Mouse (Mus musculus): Measurements from ENCODE around the gene Tyrp1. TPM values are rescaled to one million over a fixed set of nuclear protein-coding genes. Genes with fewer than 3 reads are reported as not detected.

Tyrp1 gene
- not detected in 2 replicates for polyA plus RNA-seq (2014; fragmentation: Nextera tagmentation; extraction: Ambion mirVana)

- Histone ChIP-seq H3K9me3 (ENCODE audit: control insufficient read depth, low read length) (no peaks in the 10 kb centered on the region), H3K27me3 (ENCODE audit: control insufficient read depth, insufficient read depth, low read length) (no peaks in the 10 kb centered on the region), H3K9ac (ENCODE audit: low read length) (no peak within 1 kb of the TSS), H3K4me1 (ENCODE audit: control insufficient read depth in 2 of 2, insufficient read depth in 2 of 2, low read length in 2 of 2) (no peaks in the 10 kb centered on the region), H3K27ac (replicated peaks in 1 of 2; ENCODE audit: control insufficient read depth in 1 of 2, insufficient read depth in 1 of 2, low read depth in 2 of 2, low read length in 2 of 2) (no peak within 1 kb of the TSS), H3K36me3 (ENCODE audit: control insufficient read depth, insufficient read depth, low read length) (no peaks in the 10 kb centered on the region), H3K4me2 (ENCODE audit: low read length) (no peak within 1 kb of the TSS), H3K4me3 (ENCODE audit: control insufficient read depth in 1 of 2, insufficient read depth in 1 of 2, low read depth in 1 of 2, low read length in 2 of 2) (no peak within 1 kb of the TSS)
- ATAC-seq (ENCODE audit: insufficient number of reproducible peaks, insufficient read depth, low FRiP score, low read depth), result no peak
- 45% methylated on average over 3 of the region's 3 CpGs for WGBS
Measured at GRCm38 (mm10) chr4:80834050-80834449, at the start of gene Tyrp1. Gene Tyrp1 (plus strand): TSS chr4:80834123.

GRCm38 (mm10) chr4:80788339-80788738, 45.6 kb upstream of the Tyrp1 start:
- ATAC-seq (ENCODE audit: insufficient number of reproducible peaks, insufficient read depth, low FRiP score, low read depth), result no peak
- Histone ChIP-seq H3K27ac (replicated peaks in 1 of 2; ENCODE audit: control insufficient read depth in 1 of 2, insufficient read depth in 1 of 2, low read depth in 2 of 2, low read length in 2 of 2) (no peak overlapping the region), H3K27me3 (ENCODE audit: control insufficient read depth, insufficient read depth, low read length) (no peaks in the 10 kb centered on the region), H3K9ac (ENCODE audit: low read length) (no peak overlapping the region), H3K9me3 (ENCODE audit: control insufficient read depth, low read length) (no peaks in the 10 kb centered on the region), H3K4me3 (ENCODE audit: control insufficient read depth in 1 of 2, insufficient read depth in 1 of 2, low read depth in 1 of 2, low read length in 2 of 2) (no peak overlapping the region), H3K4me1 (ENCODE audit: control insufficient read depth in 2 of 2, insufficient read depth in 2 of 2, low read length in 2 of 2) (no peaks in the 10 kb centered on the region), H3K4me2 (ENCODE audit: low read length) (no peak overlapping the region), H3K36me3 (ENCODE audit: control insufficient read depth, insufficient read depth, low read length) (no peaks in the 10 kb centered on the region)
- WGBS, result 81% methylated on average over 1 of the region's 1 CpGs

GRCm38 (mm10) chr4:80819511-80819910, 14.4 kb upstream of the Tyrp1 start:
- no peak overlapping the region for H3K9ac ChIP-seq (ENCODE audit: low read length)
- H3K36me3 ChIP-seq (ENCODE audit: control insufficient read depth, insufficient read depth, low read length), result no peaks in the 10 kb centered on the region
- H3K9me3 ChIP-seq (ENCODE audit: control insufficient read depth, low read length), result no peaks in the 10 kb centered on the region
- no peak overlapping the region for H3K4me3 ChIP-seq (ENCODE audit: control insufficient read depth in 1 of 2, insufficient read depth in 1 of 2, low read depth in 1 of 2, low read length in 2 of 2)
- H3K4me1 ChIP-seq (ENCODE audit: control insufficient read depth in 2 of 2, insufficient read depth in 2 of 2, low read length in 2 of 2), result no peaks in the 10 kb centered on the region
- no peak overlapping the region for H3K27ac ChIP-seq (replicated peaks in 1 of 2; ENCODE audit: control insufficient read depth in 1 of 2, insufficient read depth in 1 of 2, low read depth in 2 of 2, low read length in 2 of 2)
- H3K4me2 ChIP-seq (ENCODE audit: low read length), result no peak overlapping the region
- no peaks in the 10 kb centered on the region for H3K27me3 ChIP-seq (ENCODE audit: control insufficient read depth, insufficient read depth, low read length)
- no peak for ATAC-seq (ENCODE audit: insufficient number of reproducible peaks, insufficient read depth, low FRiP score, low read depth)

GRCm38 (mm10) chr4:80821945-80822344, 12.0 kb upstream of the Tyrp1 start:
- WGBS, result 73% methylated on average over 3 of the region's 3 CpGs
- ATAC-seq (ENCODE audit: insufficient number of reproducible peaks, insufficient read depth, low FRiP score, low read depth), result no peak
- H3K9ac ChIP-seq (ENCODE audit: low read length), result no peak overlapping the region

GRCm38 (mm10) chr4:80828232-80828631, 5.7 kb upstream of the Tyrp1 start:
- no peak overlapping the region for H3K9ac ChIP-seq (ENCODE audit: low read length)
- H3K4me2 ChIP-seq (ENCODE audit: low read length), result no peak overlapping the region
- H3K4me1 ChIP-seq (ENCODE audit: control insufficient read depth in 2 of 2, insufficient read depth in 2 of 2, low read length in 2 of 2), result no peaks in the 10 kb centered on the region
- H3K4me3 ChIP-seq (ENCODE audit: control insufficient read depth in 1 of 2, insufficient read depth in 1 of 2, low read depth in 1 of 2, low read length in 2 of 2), result no peak overlapping the region
- H3K9me3 ChIP-seq (ENCODE audit: control insufficient read depth, low read length), result no peaks in the 10 kb centered on the region
- no peak for ATAC-seq (ENCODE audit: insufficient number of reproducible peaks, insufficient read depth, low FRiP score, low read depth)
- no peaks in the 10 kb centered on the region for H3K36me3 ChIP-seq (ENCODE audit: control insufficient read depth, insufficient read depth, low read length)
- H3K27me3 ChIP-seq (ENCODE audit: control insufficient read depth, insufficient read depth, low read length), result no peaks in the 10 kb centered on the region
- WGBS, result 64% methylated on average over 2 of the region's 2 CpGs
- H3K27ac ChIP-seq (replicated peaks in 1 of 2; ENCODE audit: control insufficient read depth in 1 of 2, insufficient read depth in 1 of 2, low read depth in 2 of 2, low read length in 2 of 2), result no peak overlapping the region

More at GRCm38 (mm10) chr4:80821945-80822344, 12.0 kb upstream of the Tyrp1 start:
- Histone ChIP-seq H3K4me3 (ENCODE audit: control insufficient read depth in 1 of 2, insufficient read depth in 1 of 2, low read depth in 1 of 2, low read length in 2 of 2) (no peak overlapping the region), H3K4me2 (ENCODE audit: low read length) (no peak overlapping the region), H3K9me3 (ENCODE audit: control insufficient read depth, low read length) (no peaks in the 10 kb centered on the region), H3K36me3 (ENCODE audit: control insufficient read depth, insufficient read depth, low read length) (no peaks in the 10 kb centered on the region), H3K27me3 (ENCODE audit: control insufficient read depth, insufficient read depth, low read length) (no peaks in the 10 kb centered on the region), H3K4me1 (ENCODE audit: control insufficient read depth in 2 of 2, insufficient read depth in 2 of 2, low read length in 2 of 2) (no peaks in the 10 kb centered on the region), H3K27ac (replicated peaks in 1 of 2; ENCODE audit: control insufficient read depth in 1 of 2, insufficient read depth in 1 of 2, low read depth in 2 of 2, low read length in 2 of 2) (no peak overlapping the region)

- no peaks in the 10 kb centered on the region for H3K9me3 ChIP-seq (ENCODE audit: control insufficient read depth, low read length)
- WGBS, result 63% methylated on average over 4 of the region's 4 CpGs
- no peak overlapping the region for H3K9ac ChIP-seq (ENCODE audit: low read length)
- no peaks in the 10 kb centered on the region for H3K36me3 ChIP-seq (ENCODE audit: control insufficient read depth, insufficient read depth, low read length)
- no peak for ATAC-seq (ENCODE audit: insufficient number of reproducible peaks, insufficient read depth, low FRiP score, low read depth)
- H3K4me2 ChIP-seq (ENCODE audit: low read length), result no peak overlapping the region
- H3K4me3 ChIP-seq (ENCODE audit: control insufficient read depth in 1 of 2, insufficient read depth in 1 of 2, low read depth in 1 of 2, low read length in 2 of 2), result no peak overlapping the region
- H3K27me3 ChIP-seq (ENCODE audit: control insufficient read depth, insufficient read depth, low read length), result no peaks in the 10 kb centered on the region
- no peaks in the 10 kb centered on the region for H3K4me1 ChIP-seq (ENCODE audit: control insufficient read depth in 2 of 2, insufficient read depth in 2 of 2, low read length in 2 of 2)
- H3K27ac ChIP-seq (replicated peaks in 1 of 2; ENCODE audit: control insufficient read depth in 1 of 2, insufficient read depth in 1 of 2, low read depth in 2 of 2, low read length in 2 of 2), result no peak overlapping the region
Measured at GRCm38 (mm10) chr4:80839317-80839716, 5.4 kb downstream of the Tyrp1 start.

GRCm38 (mm10) chr4:80841980-80842379, 8.1 kb downstream of the Tyrp1 start:
- Histone ChIP-seq H3K9ac (ENCODE audit: low read length) (no peak overlapping the region), H3K4me2 (ENCODE audit: low read length) (no peak overlapping the region), H3K9me3 (ENCODE audit: control insufficient read depth, low read length) (no peaks in the 10 kb centered on the region), H3K4me3 (ENCODE audit: control insufficient read depth in 1 of 2, insufficient read depth in 1 of 2, low read depth in 1 of 2, low read length in 2 of 2) (no peak overlapping the region), H3K27ac (replicated peaks in 1 of 2; ENCODE audit: control insufficient read depth in 1 of 2, insufficient read depth in 1 of 2, low read depth in 2 of 2, low read length in 2 of 2) (no peak overlapping the region), H3K36me3 (ENCODE audit: control insufficient read depth, insufficient read depth, low read length) (no peaks in the 10 kb centered on the region), H3K4me1 (ENCODE audit: control insufficient read depth in 2 of 2, insufficient read depth in 2 of 2, low read length in 2 of 2) (no peaks in the 10 kb centered on the region), H3K27me3 (ENCODE audit: control insufficient read depth, insufficient read depth, low read length) (no peaks in the 10 kb centered on the region)
- WGBS, result 62% methylated on average over 1 of the region's 1 CpGs
- no peak for ATAC-seq (ENCODE audit: insufficient number of reproducible peaks, insufficient read depth, low FRiP score, low read depth)

- Histone ChIP-seq H3K4me2 (ENCODE audit: low read length) (no peak overlapping the region), H3K27me3 (ENCODE audit: control insufficient read depth, insufficient read depth, low read length) (no peaks in the 10 kb centered on the region), H3K27ac (replicated peaks in 1 of 2; ENCODE audit: control insufficient read depth in 1 of 2, insufficient read depth in 1 of 2, low read depth in 2 of 2, low read length in 2 of 2) (no peak overlapping the region), H3K4me3 (ENCODE audit: control insufficient read depth in 1 of 2, insufficient read depth in 1 of 2, low read depth in 1 of 2, low read length in 2 of 2) (no peak overlapping the region), H3K9ac (ENCODE audit: low read length) (no peak overlapping the region), H3K4me1 (ENCODE audit: control insufficient read depth in 2 of 2, insufficient read depth in 2 of 2, low read length in 2 of 2) (no peaks in the 10 kb centered on the region), H3K36me3 (ENCODE audit: control insufficient read depth, insufficient read depth, low read length) (no peaks in the 10 kb centered on the region), H3K9me3 (ENCODE audit: control insufficient read depth, low read length) (no peaks in the 10 kb centered on the region)
- no peak for ATAC-seq (ENCODE audit: insufficient number of reproducible peaks, insufficient read depth, low FRiP score, low read depth)
Measured at GRCm38 (mm10) chr4:80843752-80844151, 9.8 kb downstream of the Tyrp1 start.

All from heart, embryonic 14.5 days (tissue).